Mouse (Mus musculus): ENCODE data around the gene Scg3.

DNA sequence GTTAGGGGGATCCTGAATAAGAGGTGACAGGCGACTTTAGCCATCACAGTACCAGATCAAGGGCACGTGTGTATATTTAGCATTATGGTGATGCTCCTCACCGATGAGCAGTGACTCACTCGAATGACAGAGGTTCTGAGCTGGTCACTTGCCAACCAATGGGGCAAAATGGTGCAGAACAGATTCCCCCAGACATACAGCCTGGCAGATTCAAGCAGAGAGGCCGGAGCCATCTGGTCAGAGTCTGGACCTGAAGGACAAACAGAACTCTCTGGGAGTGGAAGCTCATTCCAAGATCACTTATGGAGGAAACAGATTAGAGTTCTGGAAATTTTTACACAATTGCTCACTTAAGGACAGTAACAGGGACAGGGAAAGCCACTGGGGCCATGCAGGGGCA, 17.2 kb downstream of the Scg3 start:
- TF ChIP-seq CTCF (IDR thresholded peaks at IDR 0.05; ENCODE audit: borderline replicate concordance, extremely low read depth, insufficient read depth, insufficient read length): no peak
- no peak for TF ChIP-seq POLR2A (IDR thresholded peaks at IDR 0.05; ENCODE audit: borderline replicate concordance, extremely low read depth, insufficient read depth, insufficient read length, poor library complexity, severe bottlenecking)
